Mouse (Mus musculus): ENCODE data around the gene Grik3.

DNA sequence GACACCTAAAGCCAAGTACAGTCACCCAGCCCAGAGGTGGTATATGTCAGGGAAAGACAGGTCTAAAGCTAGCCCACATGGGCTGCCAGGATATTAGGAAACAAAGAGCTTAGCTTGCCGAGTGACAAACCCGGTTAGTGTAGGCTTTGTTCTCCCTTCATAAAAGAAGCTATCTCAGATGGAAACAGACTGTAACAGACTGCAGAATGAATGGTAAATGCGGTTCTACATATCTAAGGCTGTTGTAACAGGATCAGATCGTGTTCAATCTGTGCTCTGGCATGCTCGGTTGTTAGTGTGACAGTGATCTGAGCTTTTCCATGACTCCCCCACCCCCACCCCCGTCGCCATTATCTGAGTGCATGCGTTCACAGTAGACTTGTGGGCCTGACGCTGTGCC lies 92.8 kb downstream of the Grik3 start:
- TF ChIP-seq CTCF (IDR thresholded peaks at IDR 0.05; ENCODE audit: low read depth) (no peak), EP300 (optimal IDR thresholded peaks at IDR 0.05) (no peak)
